Mouse (Mus musculus) small intestine, adult 2 months (tissue): ENCODE data around the gene Rmi1.

Source experiments
- CTCF ChIP-seq: fragments of 200-500 bp; IDR thresholded peaks from 2 replicates; pipeline ENCODE4 v1.5.1; 2012; ENCODE audit warnings: low read depth, mild to moderate bottlenecking, control low read depth, inconsistent platforms, low read length, moderate library complexity, mixed read lengths; ENCODE audit not compliant: insufficient replicate concordance, insufficient read length; ENCODE audit errors: extremely low read depth
- POLR2A ChIP-seq: fragments of 200-500 bp; IDR thresholded peaks from 2 replicates; pipeline ENCODE4 v1.6.1; 2012; ENCODE audit warnings: low read depth, mild to moderate bottlenecking, control low read depth, inconsistent platforms, low read length, moderate library complexity

DNA sequence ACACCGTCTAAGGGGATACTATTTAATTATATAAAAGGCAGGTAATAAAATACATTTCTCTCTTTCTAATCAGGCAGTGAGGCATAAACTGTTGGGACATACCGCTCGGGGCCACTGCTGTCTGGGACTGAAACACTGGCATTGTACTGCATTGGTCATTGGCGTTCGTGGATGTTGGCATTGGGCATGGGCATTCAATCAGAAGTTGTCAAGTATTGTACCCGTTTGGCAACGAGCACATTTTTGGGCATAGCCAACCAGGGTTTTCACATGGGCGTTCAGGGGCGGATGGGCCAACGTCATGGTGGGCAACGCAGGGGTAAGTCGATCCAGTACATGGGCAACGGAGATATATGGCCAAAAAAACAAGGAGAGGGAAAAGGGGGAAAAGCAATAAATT lies 4.4 kb upstream of the Rmi1 start:
- TF ChIP-seq POLR2A (no peak), CTCF (no peak)
